Mouse (Mus musculus): Measurements from ENCODE around the gene Ripk1. TPM values are rescaled to one million over a fixed set of nuclear protein-coding genes. Genes with fewer than 3 reads are reported as not detected.

The Ripk1 gene
- 10 to 100 TPM; 81.1 to 85.4 TPM for total RNA-seq (2023)

GRCm38 (mm10) chr13:34002058-34003006 lies at the start of gene Ripk1, which contains the start of gene Serpinb6a:
TSS of gene Ripk1 (plus strand) at chr13:34002363.
TSS of gene Serpinb6a (minus strand) at chr13:34002794.

DNA sequence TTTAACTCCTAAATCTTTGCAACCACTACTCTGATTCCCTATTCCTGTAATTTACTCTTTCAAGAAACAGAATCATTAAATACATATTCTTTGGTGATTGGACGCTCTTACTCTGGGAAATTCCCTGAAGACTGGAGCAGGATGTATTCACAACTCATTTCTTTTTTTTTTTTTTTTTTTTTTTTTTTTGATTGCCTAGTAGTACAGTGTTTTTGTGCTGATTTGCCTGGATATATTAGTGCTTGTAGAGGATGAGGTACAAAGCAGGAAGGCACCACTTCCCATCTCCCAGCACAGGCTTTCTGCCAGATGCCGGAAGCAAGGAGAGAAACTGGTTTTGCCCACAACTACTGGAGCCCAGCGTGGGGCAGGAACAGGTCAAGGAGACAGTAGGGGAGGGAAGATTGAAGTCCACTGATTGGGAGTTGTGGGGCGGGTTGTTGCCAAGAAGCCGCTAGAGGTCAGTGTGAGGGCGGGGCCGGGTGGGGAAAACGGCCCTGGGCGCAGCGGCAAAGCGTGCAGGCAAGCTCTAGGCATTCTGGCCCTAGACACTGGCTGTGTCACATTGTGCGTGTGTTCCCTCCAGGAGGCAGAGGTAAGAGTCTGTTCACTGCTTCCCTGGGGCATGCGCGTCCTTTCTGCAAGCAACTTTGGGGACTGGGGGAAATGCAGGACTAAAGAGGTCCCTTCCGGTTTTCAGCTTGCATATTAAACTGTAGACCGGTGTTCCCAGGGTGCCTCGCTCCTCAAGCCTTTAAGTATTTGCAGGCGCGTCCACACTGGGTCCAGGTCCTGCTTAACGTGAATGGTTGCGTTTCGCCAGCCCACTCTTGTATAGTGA lies 37.7 kb upstream of the Ripk1 start, which contains the start of gene Nqo2:
Gene Nqo2, plus strand, starts transcription at position 482 of the 841 bp plus-strand sequence.

GRCm38 (mm10) chr13:34037172-34038055 lies 35.3 kb downstream of the Ripk1 start, which contains the start of gene Bphl:
TSS of gene Bphl (plus strand) at chr13:34037597.

DNA sequence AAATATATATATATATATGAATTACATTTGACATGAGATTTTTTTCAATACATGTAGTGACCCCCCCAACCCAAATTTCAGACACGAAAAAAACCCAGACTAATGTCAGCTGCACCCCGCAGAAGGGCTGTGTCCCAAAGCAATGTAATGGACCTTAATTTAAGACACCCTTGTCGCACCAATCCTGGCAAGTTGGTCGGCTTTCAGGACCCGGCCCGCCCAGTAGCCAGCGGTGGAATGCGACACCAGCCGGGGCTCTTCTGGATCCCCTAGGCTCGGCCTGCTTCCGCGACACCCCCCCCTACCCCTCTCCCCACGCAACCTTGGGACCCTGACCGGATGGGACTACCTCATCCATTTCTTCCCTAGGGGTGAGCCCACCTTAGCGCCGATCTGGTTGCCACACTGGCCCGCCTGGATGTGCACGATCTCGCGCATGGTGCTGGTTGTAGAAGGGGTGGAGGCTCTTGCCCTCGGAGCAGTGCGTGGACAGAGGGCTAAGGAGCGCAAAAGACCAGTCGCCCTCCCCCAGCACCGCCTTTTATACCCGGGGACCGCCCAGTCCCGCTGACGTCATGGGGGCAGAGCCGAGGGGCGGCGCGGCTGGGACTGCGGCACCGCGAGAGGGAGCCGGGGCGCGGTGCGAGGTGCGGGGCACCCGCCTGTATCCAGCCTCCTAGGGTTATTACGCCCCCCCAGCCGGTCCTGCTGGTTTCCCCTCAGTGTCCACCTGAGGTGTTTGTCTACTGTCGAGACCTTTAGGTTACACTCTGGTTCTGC lies 75.5 kb downstream of the Ripk1 start, which contains the start of gene Tubb2a:
Gene Tubb2a, minus strand, starts transcription at position 516 of the 780 bp plus-strand sequence.

Other genes starting within 250 kb of the Ripk1 start
- not detected for gene Serpinb6e, start 159.0 kb upstream of the Ripk1 start, total RNA-seq (2023)
- not detected for gene Serpinb6c, start 96.7 kb upstream of the Ripk1 start, total RNA-seq (2023)
- gene Nqo2, start 37.7 kb upstream of the Ripk1 start, total RNA-seq (2023) = 1 to 10 TPM; 3.1 to 3.3 TPM
- 10 to 100 TPM; 14.6 to 20.1 TPM for gene Serpinb6a, start 431 bp downstream of the Ripk1 start, total RNA-seq (2023)
- 10 to 100 TPM; 13.5 to 15.4 TPM for gene Bphl, start 35.2 kb downstream of the Ripk1 start, total RNA-seq (2023)
- 10 to 100 TPM; 22.0 to 23.2 TPM for gene Tubb2a, start 75.6 kb downstream of the Ripk1 start, total RNA-seq (2023)
- 1 to 10 TPM; 2.4 to 4.6 TPM for gene Tubb2b, start 128.1 kb downstream of the Ripk1 start, total RNA-seq (2023)
- gene Psmg4, start 160.6 kb downstream of the Ripk1 start, total RNA-seq (2023) = 10 to 100 TPM; 37.2 to 44.3 TPM